Mouse (Mus musculus): ENCODE data around the gene E2f3. TPM values are rescaled to one million over a fixed set of nuclear protein-coding genes. Genes with fewer than 3 reads are reported as not detected.
A peak's percentile ranks its signal among the peaks of the same experiment; 100 is the strongest.

The E2f3 gene
- polyA plus RNA-seq, 1 experiment from 2014 or later = 6.5 TPM

DNA sequence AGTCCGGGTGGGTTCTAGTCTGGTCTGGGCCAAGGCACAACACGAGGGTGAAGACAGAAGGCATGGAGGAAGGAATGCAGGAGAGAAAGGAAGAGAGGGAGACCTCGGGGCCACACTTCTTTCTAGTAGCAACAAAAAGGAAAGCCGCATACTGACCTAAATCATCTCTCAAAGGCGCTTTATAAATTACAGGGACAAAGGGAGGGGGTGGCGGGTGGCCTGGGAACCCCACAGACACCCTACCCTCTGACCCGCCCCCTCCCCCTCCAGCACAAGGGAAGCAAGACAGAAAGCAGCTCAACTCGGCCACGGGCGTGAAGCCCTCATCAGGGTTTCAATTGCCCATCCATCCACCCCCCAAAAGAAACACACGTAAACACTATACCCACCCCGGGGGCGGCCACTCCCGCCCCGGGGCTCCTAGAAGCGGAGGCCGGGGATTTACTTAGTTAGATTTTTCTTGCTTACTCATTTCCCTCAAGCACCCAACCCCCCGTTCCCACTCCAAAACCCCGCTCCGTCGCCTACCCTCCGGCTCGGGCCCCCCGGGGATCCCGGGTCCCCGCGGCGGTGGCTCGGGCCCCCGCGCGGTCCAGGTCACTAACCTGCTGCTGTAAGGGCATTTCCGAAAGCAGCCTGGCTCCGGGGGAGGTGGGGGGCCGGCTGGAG, 2.2 kb downstream of the E2f3 start:
- peak overlapping the region; percentile 97 for H3K9ac ChIP-seq (ENCODE audit: low read length)
- under 1% methylated on average over 35 of the region's 35 CpGs for WGBS
- H3K36me3 ChIP-seq (ENCODE audit: control insufficient read depth, insufficient read depth, low read length) = no peaks in the 10 kb centered on the region
- H3K4me1 ChIP-seq (ENCODE audit: control insufficient read depth, insufficient read depth, low read length) = no peaks in the 10 kb centered on the region
- H3K27ac ChIP-seq (ENCODE audit: low read depth, low read length) = peak overlapping the region; percentile 92; the same call in 1 of the 2 replicates
- peak overlapping the region; percentile 97 for H3K4me2 ChIP-seq (ENCODE audit: low read length)
- ATAC-seq (no peak), DNase-seq (ENCODE audit: low spot score) (peak; percentile 49)
- H3K4me3 ChIP-seq (ENCODE audit: low read depth, low read length) = peak overlapping the region; percentile 95
- H3K9me3 ChIP-seq (replicated peaks; ENCODE audit: control insufficient read depth, low read length) = no peaks in the 10 kb centered on the region
- H3K27me3 ChIP-seq (replicated peaks; ENCODE audit: control insufficient read depth, insufficient read depth, low read length) = no peaks in the 10 kb centered on the region

GRCm38 (mm10) chr13:29983037-29983436, 2.8 kb downstream of the E2f3 start:
- no peak overlapping the region for H3K27ac ChIP-seq (ENCODE audit: low read depth, low read length)
- H3K36me3 ChIP-seq (ENCODE audit: control insufficient read depth, insufficient read depth, low read length) = no peaks in the 10 kb centered on the region
- DNase-seq (ENCODE audit: low spot score) (peak; percentile 72), ATAC-seq (no peak)
- no peaks in the 10 kb centered on the region for H3K4me1 ChIP-seq (ENCODE audit: control insufficient read depth, insufficient read depth, low read length)
- H3K4me2 ChIP-seq (ENCODE audit: low read length) = peak overlapping the region; percentile 97
- peak overlapping the region; percentile 95 for H3K4me3 ChIP-seq (ENCODE audit: low read depth, low read length)
- H3K27me3 ChIP-seq (replicated peaks; ENCODE audit: control insufficient read depth, insufficient read depth, low read length) = no peaks in the 10 kb centered on the region
- no peaks in the 10 kb centered on the region for H3K9me3 ChIP-seq (replicated peaks; ENCODE audit: control insufficient read depth, low read length)
- peak overlapping the region; percentile 97 for H3K9ac ChIP-seq (ENCODE audit: low read length)
- WGBS = 22% methylated on average over 6 of the region's 6 CpGs

DNA sequence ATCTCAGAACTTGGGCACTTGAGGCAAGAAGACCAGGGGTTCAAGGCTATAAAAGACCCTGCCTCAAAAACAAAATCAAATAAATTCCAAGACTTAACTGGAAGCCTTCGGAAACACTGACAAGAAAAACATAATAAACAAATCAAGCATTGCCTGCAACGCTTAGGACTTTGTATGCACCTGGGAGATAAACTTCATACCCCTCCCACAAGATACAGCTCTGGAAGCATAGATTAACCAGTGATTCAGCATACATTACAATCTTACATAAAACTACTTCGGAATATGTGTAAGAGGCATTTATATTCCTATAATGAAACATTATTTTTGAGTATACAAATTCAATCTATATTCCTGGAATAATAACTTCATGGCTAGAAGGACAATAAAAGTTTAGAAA, 3.5 kb downstream of the E2f3 start:
- Histone ChIP-seq H3K4me2 (ENCODE audit: low read length) (no peak overlapping the region), H3K4me3 (ENCODE audit: low read depth, low read length) (no peak overlapping the region), H3K9me3 (replicated peaks; ENCODE audit: control insufficient read depth, low read length) (no peaks in the 10 kb centered on the region), H3K9ac (ENCODE audit: low read length) (no peak overlapping the region), H3K27ac (ENCODE audit: low read depth, low read length) (no peak overlapping the region), H3K4me1 (ENCODE audit: control insufficient read depth, insufficient read depth, low read length) (no peaks in the 10 kb centered on the region), H3K27me3 (replicated peaks; ENCODE audit: control insufficient read depth, insufficient read depth, low read length) (no peaks in the 10 kb centered on the region), H3K36me3 (ENCODE audit: control insufficient read depth, insufficient read depth, low read length) (no peaks in the 10 kb centered on the region)
- ATAC-seq (no peak), DNase-seq (ENCODE audit: low spot score) (no peak)
- 77% methylated on average over 3 of the region's 3 CpGs for WGBS

- DNase-seq (ENCODE audit: low spot score) = no peak
- H3K9me3 ChIP-seq (replicated peaks; ENCODE audit: control insufficient read depth, low read length) = no peaks in the 10 kb centered on the region
- H3K36me3 ChIP-seq (ENCODE audit: control insufficient read depth, insufficient read depth, low read length) = no peaks in the 10 kb centered on the region
- H3K9ac ChIP-seq (ENCODE audit: low read length) = no peak overlapping the region
- H3K4me3 ChIP-seq (ENCODE audit: low read depth, low read length) = no peak overlapping the region
- H3K27me3 ChIP-seq (replicated peaks; ENCODE audit: control insufficient read depth, insufficient read depth, low read length) = no peaks in the 10 kb centered on the region
- no peak for ATAC-seq
- H3K27ac ChIP-seq (ENCODE audit: low read depth, low read length) = no peak overlapping the region
- 93% methylated on average over 7 of the region's 7 CpGs for WGBS
- no peaks in the 10 kb centered on the region; the same call in 1 of the 2 replicates for H3K4me1 ChIP-seq (ENCODE audit: control insufficient read depth, insufficient read depth, low read length)
- no peak overlapping the region for H3K4me2 ChIP-seq (ENCODE audit: low read length)
These were observed 6.7 kb downstream of the E2f3 start for GRCm38 (mm10) chr13:29979140-29979564.

GRCm38 (mm10) chr13:29977358-29977757, 8.5 kb downstream of the E2f3 start:
- ATAC-seq = no peak
- no peak overlapping the region for H3K4me2 ChIP-seq (ENCODE audit: low read length)
- no peak overlapping the region for H3K4me3 ChIP-seq (ENCODE audit: low read depth, low read length)
- WGBS = 93% methylated on average over 11 of the region's 11 CpGs
- H3K27me3 ChIP-seq (replicated peaks; ENCODE audit: control insufficient read depth, insufficient read depth, low read length) = no peaks in the 10 kb centered on the region
- H3K9ac ChIP-seq (ENCODE audit: low read length) = no peak overlapping the region
- H3K9me3 ChIP-seq (replicated peaks; ENCODE audit: control insufficient read depth, low read length) = no peaks in the 10 kb centered on the region
- no peaks in the 10 kb centered on the region; the same call in 1 of the 2 replicates for H3K4me1 ChIP-seq (ENCODE audit: control insufficient read depth, insufficient read depth, low read length)
- H3K36me3 ChIP-seq (ENCODE audit: control insufficient read depth, insufficient read depth, low read length) = no peaks in the 10 kb centered on the region
- no peak for DNase-seq (ENCODE audit: low spot score)
- no peak overlapping the region for H3K27ac ChIP-seq (ENCODE audit: low read depth, low read length)

GRCm38 (mm10) chr13:29974066-29974465, 11.8 kb downstream of the E2f3 start:
- no peaks in the 10 kb centered on the region; the same call in 1 of the 2 replicates for H3K4me1 ChIP-seq (ENCODE audit: control insufficient read depth, insufficient read depth, low read length)
- ATAC-seq = no peak
- H3K36me3 ChIP-seq (ENCODE audit: control insufficient read depth, insufficient read depth, low read length) = no peaks in the 10 kb centered on the region
- no peak overlapping the region for H3K4me3 ChIP-seq (ENCODE audit: low read depth, low read length)
- no peak overlapping the region for H3K9ac ChIP-seq (ENCODE audit: low read length)
- no peak for DNase-seq (ENCODE audit: low spot score)
- H3K27me3 ChIP-seq (replicated peaks; ENCODE audit: control insufficient read depth, insufficient read depth, low read length) = no peaks in the 10 kb centered on the region
- no peaks in the 10 kb centered on the region for H3K9me3 ChIP-seq (replicated peaks; ENCODE audit: control insufficient read depth, low read length)
- no peak overlapping the region for H3K27ac ChIP-seq (ENCODE audit: low read depth, low read length)
- no peak overlapping the region for H3K4me2 ChIP-seq (ENCODE audit: low read length)
- 93% methylated on average over 5 of the region's 5 CpGs for WGBS

- ATAC-seq = no peak
- no peak overlapping the region for H3K4me2 ChIP-seq (ENCODE audit: low read length)
These were observed 12.3 kb downstream of the E2f3 start for GRCm38 (mm10) chr13:29973610-29974009.

GRCm38 (mm10) chr13:29970333-29970732, 15.5 kb downstream of the E2f3 start:
- Histone ChIP-seq H3K9me3 (replicated peaks; ENCODE audit: control insufficient read depth, low read length) (no peaks in the 10 kb centered on the region), H3K4me2 (ENCODE audit: low read length) (no peak overlapping the region), H3K27me3 (replicated peaks; ENCODE audit: control insufficient read depth, insufficient read depth, low read length) (no peaks in the 10 kb centered on the region), H3K9ac (ENCODE audit: low read length) (no peak overlapping the region), H3K27ac (ENCODE audit: low read depth, low read length) (no peak overlapping the region), H3K4me3 (ENCODE audit: low read depth, low read length) (no peak overlapping the region), H3K36me3 (ENCODE audit: control insufficient read depth, insufficient read depth, low read length) (no peaks in the 10 kb centered on the region), H3K4me1 (ENCODE audit: control insufficient read depth, insufficient read depth, low read length) (no peaks in the 10 kb centered on the region)
- over 99% methylated on average over 7 of the region's 7 CpGs for WGBS
- no peak for DNase-seq (ENCODE audit: low spot score)
- no peak for ATAC-seq

More at GRCm38 (mm10) chr13:29973610-29974009, 12.3 kb downstream of the E2f3 start:
- no peaks in the 10 kb centered on the region for H3K9me3 ChIP-seq (replicated peaks; ENCODE audit: control insufficient read depth, low read length)
- 92% methylated on average over 6 of the region's 6 CpGs for WGBS
- DNase-seq (ENCODE audit: low spot score) = no peak
- no peaks in the 10 kb centered on the region for H3K36me3 ChIP-seq (ENCODE audit: control insufficient read depth, insufficient read depth, low read length)
- H3K27ac ChIP-seq (ENCODE audit: low read depth, low read length) = no peak overlapping the region
- no peaks in the 10 kb centered on the region for H3K27me3 ChIP-seq (replicated peaks; ENCODE audit: control insufficient read depth, insufficient read depth, low read length)
- H3K4me3 ChIP-seq (ENCODE audit: low read depth, low read length) = no peak overlapping the region
- H3K4me1 ChIP-seq (ENCODE audit: control insufficient read depth, insufficient read depth, low read length) = no peaks in the 10 kb centered on the region; the same call in 1 of the 2 replicates
- no peak overlapping the region for H3K9ac ChIP-seq (ENCODE audit: low read length)

- no peak for ATAC-seq
- no peak overlapping the region for H3K9ac ChIP-seq (ENCODE audit: low read length)
- H3K4me2 ChIP-seq (ENCODE audit: low read length) = no peak overlapping the region
- H3K4me1 ChIP-seq (ENCODE audit: control insufficient read depth, insufficient read depth, low read length) = no peaks in the 10 kb centered on the region
- no peaks in the 10 kb centered on the region for H3K9me3 ChIP-seq (replicated peaks; ENCODE audit: control insufficient read depth, low read length)
- H3K27ac ChIP-seq (ENCODE audit: low read depth, low read length) = no peak overlapping the region
- no peak overlapping the region for H3K4me3 ChIP-seq (ENCODE audit: low read depth, low read length)
- no peak for DNase-seq (ENCODE audit: low spot score)
- WGBS = 90% methylated on average over 7 of the region's 7 CpGs
- no peaks in the 10 kb centered on the region for H3K36me3 ChIP-seq (ENCODE audit: control insufficient read depth, insufficient read depth, low read length)
- no peaks in the 10 kb centered on the region for H3K27me3 ChIP-seq (replicated peaks; ENCODE audit: control insufficient read depth, insufficient read depth, low read length)
These were observed 17.2 kb downstream of the E2f3 start for GRCm38 (mm10) chr13:29968636-29969035.

All from forebrain, embryonic 14.5 days (tissue).